Mouse (Mus musculus): ENCODE measurements at regions not wholly inside any gene's neighbourhood (a gene's known extent, or its start where the extent isn't known, plus 50 kb on each side); places are given as distances from the start of the nearest gene placed in this dataset.

GRCm38 (mm10) chr13:60358408-60359060 is 181.4 kb upstream of the Gas1 start:
- peak; percentile 46 for DNase-seq (ENCODE audit: low read depth, low spot score)

GRCm38 (mm10) chr13:60364778-60365672 is 187.9 kb upstream of the Gas1 start:
- DNase-seq (ENCODE audit: low read depth, low spot score), result peak; percentile 70

- no peak for DNase-seq (ENCODE audit: low read depth, low spot score)
Observed at GRCm38 (mm10) chr13:60369216-60369615, 192.1 kb upstream of the Gas1 start.

GRCm38 (mm10) chr13:60371656-60372055 is 194.5 kb upstream of the Gas1 start:
- peak; percentile 37 for DNase-seq (ENCODE audit: low read depth, low spot score)

- no peak for DNase-seq (ENCODE audit: low read depth, low spot score)
Observed at GRCm38 (mm10) chr13:60376705-60377104, 199.5 kb upstream of the Gas1 start.

GRCm38 (mm10) chr13:60382855-60383254 is 205.7 kb upstream of the Gas1 start:
- DNase-seq (ENCODE audit: low read depth, low spot score), result no peak

GRCm38 (mm10) chr13:60398836-60399235 is 202.9 kb upstream of the Dapk1 start:
- DNase-seq (ENCODE audit: low read depth, low spot score), result no peak

- peak; percentile 75 for DNase-seq (ENCODE audit: low read depth, low spot score)
Observed at GRCm38 (mm10) chr13:60400764-60401487, 200.8 kb upstream of the Dapk1 start.

- DNase-seq (ENCODE audit: low read depth, low spot score), result no peak
Observed at GRCm38 (mm10) chr13:60403471-60403870, 198.3 kb upstream of the Dapk1 start.

GRCm38 (mm10) chr13:60407344-60407743 is 194.4 kb upstream of the Dapk1 start:
- DNase-seq (ENCODE audit: low read depth, low spot score), result peak; percentile 59

- DNase-seq (ENCODE audit: low read depth, low spot score), result peak; percentile 93
Observed at GRCm38 (mm10) chr13:60409706-60410502, 191.8 kb upstream of the Dapk1 start.

- DNase-seq (ENCODE audit: low read depth, low spot score), result no peak
Observed at GRCm38 (mm10) chr13:60416024-60416423, 185.7 kb upstream of the Dapk1 start.

- peak; percentile 42 for DNase-seq (ENCODE audit: low read depth, low spot score)
Observed at GRCm38 (mm10) chr13:60417015-60417414, 184.7 kb upstream of the Dapk1 start.

- DNase-seq (ENCODE audit: low read depth, low spot score), result peak; percentile 89
Observed at GRCm38 (mm10) chr13:60417436-60418158, 184.2 kb upstream of the Dapk1 start.

- DNase-seq (ENCODE audit: low read depth, low spot score), result no peak
Observed at GRCm38 (mm10) chr13:60420386-60420785, 181.4 kb upstream of the Dapk1 start.

- no peak for DNase-seq (ENCODE audit: low read depth, low spot score)
Observed at GRCm38 (mm10) chr13:60420842-60421696, 180.7 kb upstream of the Dapk1 start.

- no peak for DNase-seq (ENCODE audit: low read depth, low spot score)
Observed at GRCm38 (mm10) chr13:60424267-60424666, 177.5 kb upstream of the Dapk1 start.

GRCm38 (mm10) chr13:60425140-60425539 is 176.6 kb upstream of the Dapk1 start:
- DNase-seq (ENCODE audit: low read depth, low spot score), result no peak

- DNase-seq (ENCODE audit: low read depth, low spot score), result no peak
Observed at GRCm38 (mm10) chr13:60425556-60425955, 176.2 kb upstream of the Dapk1 start.
